Mouse (Mus musculus): Measurements from ENCODE around the gene Olfr1423. TPM values are rescaled to one million over a fixed set of nuclear protein-coding genes. Genes with fewer than 3 reads are reported as not detected.
"Not testable (repeated sequence)": the region's sequence is repeated elsewhere in the genome, so short reads cannot be mapped to it uniquely, and the experiment has no call there.

Olfr1423 gene
- total RNA-seq, 4 experiments from 2014 or later, result not detected

- no peak for DNase-seq (ENCODE audit: low spot score in 2 of 2)
Observed at GRCm38 (mm10) chr19:12007105-12007931, 33.8 kb downstream of the Olfr1423 start.

- no peak for DNase-seq (ENCODE audit: low spot score in 2 of 2)
Observed at GRCm38 (mm10) chr19:12006361-12006947, 34.7 kb downstream of the Olfr1423 start.

GRCm38 (mm10) chr19:12005376-12006360, 35.4 kb downstream of the Olfr1423 start:
- DNase-seq (ENCODE audit: low spot score in 2 of 2), result peak; percentile 83 to 92

- no peak for DNase-seq (ENCODE audit: low spot score in 2 of 2)
Observed at GRCm38 (mm10) chr19:12004216-12005008, 36.7 kb downstream of the Olfr1423 start.

GRCm38 (mm10) chr19:12003568-12003967, 37.5 kb downstream of the Olfr1423 start:
- no peak for DNase-seq (ENCODE audit: low spot score in 2 of 2)

- no peak for DNase-seq (ENCODE audit: low spot score in 2 of 2)
Observed at GRCm38 (mm10) chr19:12002791-12003190, 38.3 kb downstream of the Olfr1423 start.

GRCm38 (mm10) chr19:12002125-12002524, 39.0 kb downstream of the Olfr1423 start:
- peak in 1 of 2 experiments; percentile 76 for DNase-seq (ENCODE audit: low spot score in 2 of 2)

GRCm38 (mm10) chr19:12001686-12002085, 39.4 kb downstream of the Olfr1423 start:
- no peak for DNase-seq (ENCODE audit: low spot score in 2 of 2)

- DNase-seq (ENCODE audit: low spot score in 2 of 2), result no peak
Observed at GRCm38 (mm10) chr19:11995722-11996448, 45.2 kb downstream of the Olfr1423 start.

GRCm38 (mm10) chr19:11994703-11995431, 46.2 kb downstream of the Olfr1423 start:
- no peak for DNase-seq (ENCODE audit: low spot score in 2 of 2)

GRCm38 (mm10) chr19:11992441-11993029, 48.6 kb downstream of the Olfr1423 start:
- DNase-seq (ENCODE audit: low spot score in 2 of 2), result no peak

- DNase-seq (ENCODE audit: low spot score in 2 of 2), result no peak
Observed at GRCm38 (mm10) chr19:11992034-11992433, 49.1 kb downstream of the Olfr1423 start.

- no peak for DNase-seq (ENCODE audit: low spot score in 2 of 2)
Observed at GRCm38 (mm10) chr19:11989334-11989733, 51.8 kb downstream of the Olfr1423 start.

- no peak for DNase-seq (ENCODE audit: low spot score in 2 of 2)
Observed at GRCm38 (mm10) chr19:11987841-11988240, 53.3 kb downstream of the Olfr1423 start.

GRCm38 (mm10) chr19:11984614-11985013, 56.5 kb downstream of the Olfr1423 start:
- not testable (repeated sequence) for DNase-seq (ENCODE audit: low spot score in 2 of 2)

Measured in layer of hippocampus, adult 8-10 months (tissue).